Mouse (Mus musculus): Measurements from ENCODE around the gene Prr14l.
"Not testable (repeated sequence)": the region's sequence is repeated elsewhere in the genome, so short reads cannot be mapped to it uniquely, and the experiment has no call there.

The Prr14l gene

DNA sequence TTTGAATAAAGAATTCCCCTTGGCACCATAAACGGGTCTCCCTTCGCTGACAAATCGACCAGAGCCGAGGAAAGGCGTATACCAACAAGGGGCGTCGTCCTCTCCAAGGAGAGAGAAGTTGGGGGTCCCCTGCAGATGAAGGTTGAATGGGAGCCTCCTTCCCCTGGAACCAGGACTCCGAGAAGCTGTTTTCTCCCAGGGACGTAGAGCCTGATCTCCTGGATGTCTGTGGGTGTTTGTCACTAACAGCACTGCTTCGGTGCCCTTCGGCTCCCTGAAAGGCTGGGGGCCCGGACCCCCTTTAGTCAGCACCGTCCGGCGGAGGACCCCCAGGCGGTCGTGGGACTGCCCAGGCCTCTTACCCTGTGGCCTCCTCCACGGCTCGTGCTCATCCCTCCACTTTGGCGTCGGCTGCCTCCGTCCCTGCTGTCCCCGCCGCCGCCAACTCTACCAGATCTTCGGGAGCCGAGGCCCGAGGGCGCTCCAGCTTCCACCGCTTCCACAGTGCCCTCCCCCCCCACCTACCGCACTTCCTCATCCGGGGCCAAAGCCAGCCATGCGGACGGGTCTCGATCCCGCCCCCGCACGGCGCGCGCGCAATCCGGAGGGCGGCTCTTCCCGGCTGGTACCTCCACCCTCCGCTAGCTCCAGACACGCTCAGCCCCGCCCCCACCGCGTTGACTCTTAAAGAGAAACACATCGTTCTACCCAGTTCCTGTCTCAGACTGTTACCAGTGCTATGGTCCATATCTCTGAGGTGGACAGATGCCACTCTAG, at the start of gene Prr14l:
Prr14l (minus strand) TSS at position 526 of the 777 bp plus-strand sequence.
- DNase-seq, result peak; percentile 99

DNA sequence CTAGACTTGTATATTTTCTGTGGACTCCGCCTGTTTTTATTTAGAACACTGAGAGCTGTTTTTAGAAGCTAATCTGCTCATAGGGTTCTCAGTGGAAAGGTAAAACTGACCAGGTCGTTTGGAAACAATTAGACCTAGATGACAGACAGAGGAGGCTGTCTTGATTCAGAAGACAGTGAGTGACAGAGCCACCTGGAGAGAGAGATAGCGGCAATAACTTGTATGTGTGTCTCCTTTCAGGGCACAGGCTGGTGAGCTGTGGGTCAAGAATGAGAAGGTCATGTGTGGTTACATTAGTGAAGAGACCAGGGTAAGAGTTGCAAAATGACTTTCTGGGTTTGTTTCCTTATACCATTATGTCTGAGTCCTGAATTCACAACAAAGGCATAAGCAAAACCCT, 32.7 kb upstream of the Prr14l start:
- no peak for DNase-seq

DNA sequence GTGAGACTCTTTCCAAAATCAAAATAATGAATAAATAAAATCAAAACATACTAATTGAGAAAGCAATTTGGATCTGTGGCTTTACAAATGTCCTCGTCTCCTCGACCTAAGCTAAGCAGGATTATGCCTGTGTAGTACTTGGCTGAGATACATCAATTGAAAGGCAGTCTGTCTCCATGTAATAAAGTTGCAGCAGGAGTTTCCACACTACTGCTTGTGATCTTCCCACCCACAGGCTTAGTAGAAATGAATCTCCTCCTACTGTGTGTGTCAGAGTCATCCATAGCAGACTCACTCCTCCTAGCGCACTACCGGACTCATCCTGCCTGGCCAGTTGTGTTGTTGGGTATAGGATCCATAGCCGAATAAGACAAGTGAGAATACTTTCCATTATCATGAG, 18.3 kb upstream of the Prr14l start:
- no peak for DNase-seq

DNA sequence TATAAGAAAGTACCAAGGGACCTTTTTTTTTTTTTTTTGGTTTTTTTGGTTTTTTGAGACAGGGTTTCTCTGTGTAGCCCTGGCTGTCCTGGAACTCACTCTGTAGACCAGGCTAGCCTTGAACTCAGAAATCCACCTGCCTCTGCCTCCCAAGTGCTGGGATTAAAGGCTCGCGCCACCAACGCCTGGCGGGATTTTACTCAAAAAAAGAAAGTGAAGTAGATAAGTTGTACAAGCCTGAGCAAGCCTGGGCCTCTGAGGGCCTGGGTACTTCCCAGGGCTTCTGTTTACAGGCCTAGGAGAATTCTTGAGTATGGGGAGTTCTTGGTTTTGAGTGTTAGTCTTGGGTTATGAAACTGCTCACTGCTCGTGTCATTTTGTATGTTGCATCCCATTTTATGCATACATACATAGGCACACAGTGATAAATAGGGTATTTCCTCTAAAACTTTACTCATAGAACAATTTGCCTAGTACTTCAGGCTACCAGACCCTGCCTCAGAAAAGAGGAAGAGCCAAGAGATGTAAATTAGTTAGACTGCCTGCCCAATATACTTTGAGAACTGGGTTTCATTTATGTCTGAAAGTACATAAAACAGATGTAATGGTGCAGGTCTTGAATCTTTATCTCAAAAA, 15.5 kb upstream of the Prr14l start:
- no peak for DNase-seq

DNA sequence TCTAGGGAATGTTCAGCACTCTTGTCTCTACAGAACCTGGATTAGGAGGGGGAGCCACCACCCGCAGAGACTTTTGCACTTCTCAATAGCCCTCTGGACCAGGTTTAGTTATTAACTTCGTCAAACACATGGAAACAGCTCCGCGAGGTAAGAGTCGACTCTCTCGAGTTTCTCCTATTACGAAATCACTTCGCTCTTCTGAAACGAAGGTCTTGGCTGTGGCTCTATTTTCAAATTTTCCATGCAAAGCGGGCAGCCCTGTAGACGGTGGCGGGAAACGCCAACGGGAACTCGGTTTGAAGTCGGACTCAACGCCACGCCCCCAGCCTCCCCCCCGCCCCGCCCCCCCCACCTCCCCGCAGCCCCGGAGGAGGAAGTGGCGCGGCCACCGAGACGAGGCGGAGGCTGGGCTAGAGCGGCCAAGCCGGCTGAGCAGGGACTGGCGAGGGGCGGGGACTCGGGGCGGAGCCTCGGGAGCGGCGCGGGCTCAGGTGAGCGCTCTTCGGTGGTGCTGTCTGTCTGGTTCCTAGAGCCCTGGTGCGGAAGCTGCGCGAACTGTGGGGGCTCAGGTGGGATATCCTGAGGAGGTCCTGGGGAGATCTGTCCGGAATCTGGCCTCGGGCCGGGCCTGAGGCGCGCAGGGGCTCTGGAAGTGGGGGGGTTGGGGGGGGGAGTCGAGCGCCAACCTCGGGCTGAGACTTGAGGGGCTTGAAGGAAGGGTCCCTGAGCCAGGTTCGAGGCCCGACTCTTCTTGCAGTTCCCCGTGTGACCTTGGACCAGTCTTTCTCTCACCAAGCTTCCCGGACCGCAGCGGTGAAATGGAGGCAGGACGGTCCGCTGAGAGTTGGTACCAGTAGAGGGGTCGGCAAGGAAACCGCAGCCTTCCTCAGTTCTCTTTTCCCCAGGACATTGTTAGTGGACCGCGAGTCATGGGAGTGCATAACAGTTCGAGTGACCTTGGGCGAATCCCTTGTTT, 9.5 kb upstream of the Prr14l start, which contains the start of gene Depdc5:
Depdc5 (plus strand) TSS at position 449 of the 976 bp plus-strand sequence.
- DNase-seq, result peak; percentile 99

DNA sequence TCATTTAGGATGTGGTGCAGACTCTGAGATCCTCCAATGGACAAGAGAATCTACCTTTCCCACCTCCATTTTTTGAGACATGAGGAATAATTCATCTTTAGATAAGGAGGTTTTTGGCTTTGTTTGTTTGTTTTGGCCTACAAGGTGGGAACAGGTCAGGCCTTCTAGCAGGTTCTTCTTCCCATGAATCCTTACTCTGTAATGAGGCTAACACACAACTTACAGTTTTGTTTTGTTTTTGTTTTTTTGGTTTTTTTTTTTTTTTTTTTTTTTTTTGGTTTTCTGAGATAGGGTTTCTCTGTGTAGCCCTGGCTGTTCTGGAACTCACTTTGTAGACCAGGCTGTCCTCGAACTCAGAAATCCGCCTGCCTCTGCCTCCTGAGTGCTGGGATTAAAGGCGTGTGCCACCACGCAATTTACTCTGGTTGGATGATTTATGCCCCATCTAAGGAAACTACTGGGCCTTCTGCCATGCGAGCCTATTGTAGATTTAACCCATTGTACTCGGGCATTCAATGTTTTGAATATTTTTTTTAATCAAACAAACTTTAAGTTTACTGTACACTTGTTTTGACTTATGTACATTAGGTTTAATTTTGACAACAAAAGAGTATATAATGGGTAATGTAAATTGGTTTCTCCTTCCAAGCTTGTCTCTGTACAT, 8.5 kb upstream of the Prr14l start:
- DNase-seq, result no peak

DNA sequence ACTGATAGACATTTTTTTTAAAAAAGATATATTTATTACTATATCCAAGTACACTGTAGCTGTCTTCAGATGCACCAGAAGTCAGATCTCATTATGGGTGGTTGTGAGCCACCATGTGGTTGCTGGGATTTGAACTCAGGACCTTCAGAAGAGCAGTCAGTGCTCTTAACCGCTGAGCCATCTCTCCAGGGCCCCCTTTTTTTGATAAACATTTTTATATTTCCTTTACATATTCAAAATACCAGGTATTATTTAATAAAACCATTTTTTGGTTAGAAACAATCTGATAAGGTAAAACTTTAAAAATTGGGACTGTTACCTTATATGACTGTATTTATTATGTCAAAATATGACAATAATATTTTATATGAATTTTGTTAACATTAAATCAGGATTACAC, 7.0 kb upstream of the Prr14l start:
- no peak for DNase-seq

DNA sequence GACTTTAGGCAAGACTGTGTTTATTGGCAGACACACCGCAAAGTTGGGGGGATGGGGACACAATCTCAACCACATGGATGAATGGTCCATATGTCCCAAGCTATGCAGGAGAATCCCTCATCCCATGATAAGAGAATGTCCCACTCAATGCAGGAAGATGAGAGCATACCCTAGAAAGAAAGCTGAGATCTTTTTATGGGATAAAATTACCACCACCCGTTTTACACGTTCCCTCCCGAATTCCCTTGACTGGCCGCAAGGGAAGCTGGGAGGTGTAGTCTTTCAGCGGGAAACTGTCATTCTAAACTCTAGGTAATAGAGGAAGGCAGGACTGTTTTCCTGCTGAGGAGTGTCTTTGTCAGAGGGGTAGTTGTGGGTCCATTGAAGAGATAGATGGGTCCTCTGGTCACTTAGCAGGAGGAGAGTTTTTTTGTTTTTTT, 3.7 kb upstream of the Prr14l start:
- peak; percentile 60 for DNase-seq

DNA sequence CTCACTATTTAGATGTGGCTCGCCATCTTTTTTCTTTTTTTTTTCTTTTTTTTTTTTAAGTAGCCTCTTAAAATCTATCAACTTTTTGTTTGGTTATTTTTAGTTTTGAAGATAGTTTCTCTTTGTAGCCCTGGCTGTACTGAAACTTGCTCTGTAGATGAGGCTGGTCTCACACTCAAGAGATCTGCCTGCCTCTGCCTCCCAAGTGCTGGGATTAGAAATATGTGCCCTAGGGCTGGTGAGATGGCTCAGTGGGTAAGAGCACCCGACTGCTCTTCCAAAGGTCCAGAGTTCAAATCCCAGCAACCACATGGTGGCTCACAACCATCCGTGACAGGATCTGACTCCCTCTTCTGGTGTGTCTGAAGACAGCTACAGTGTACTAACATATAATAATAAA, 1.2 kb upstream of the Prr14l start:
- not testable (repeated sequence) for DNase-seq

DNA sequence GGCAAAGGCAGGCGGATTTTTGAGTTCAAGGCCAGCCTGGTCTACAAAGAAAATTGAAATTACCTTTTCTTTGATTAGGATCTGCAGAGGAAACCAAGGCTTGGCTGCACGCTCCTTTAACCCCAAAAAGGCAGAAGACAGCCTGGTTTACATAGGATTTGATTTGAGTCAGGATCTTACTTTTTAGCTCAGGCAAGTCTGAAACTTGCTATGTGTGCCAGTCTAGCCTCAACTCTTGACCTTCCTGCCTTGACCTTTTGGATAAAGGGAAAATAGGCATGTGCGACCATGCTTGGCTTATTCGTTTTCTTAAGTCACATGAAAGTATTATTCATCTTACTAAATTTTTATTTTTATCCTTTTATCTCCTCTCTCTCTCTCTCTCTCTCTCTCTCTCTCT, 762 bp upstream of the Prr14l start:
- peak; percentile 8 for DNase-seq

DNA sequence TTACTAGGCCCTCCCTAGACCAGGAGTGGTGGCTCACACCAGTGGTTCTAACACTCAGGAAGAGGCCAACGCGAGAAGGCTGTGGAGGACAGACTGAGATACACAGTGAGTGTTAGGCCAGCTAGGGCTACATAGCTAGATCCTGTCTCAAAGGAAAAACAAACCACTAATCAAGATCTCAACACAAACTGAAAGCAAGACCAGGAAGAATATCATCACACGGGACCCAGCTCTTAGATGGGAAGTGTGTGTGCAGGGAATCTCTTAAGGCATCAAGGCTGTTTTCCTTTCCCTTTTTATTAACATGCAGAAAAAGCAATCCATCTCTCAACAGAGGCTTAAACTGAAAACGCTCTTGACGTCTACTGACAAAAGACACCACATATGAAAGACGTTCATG, 2.0 kb downstream of the Prr14l start:
- DNase-seq, result no peak

DNA sequence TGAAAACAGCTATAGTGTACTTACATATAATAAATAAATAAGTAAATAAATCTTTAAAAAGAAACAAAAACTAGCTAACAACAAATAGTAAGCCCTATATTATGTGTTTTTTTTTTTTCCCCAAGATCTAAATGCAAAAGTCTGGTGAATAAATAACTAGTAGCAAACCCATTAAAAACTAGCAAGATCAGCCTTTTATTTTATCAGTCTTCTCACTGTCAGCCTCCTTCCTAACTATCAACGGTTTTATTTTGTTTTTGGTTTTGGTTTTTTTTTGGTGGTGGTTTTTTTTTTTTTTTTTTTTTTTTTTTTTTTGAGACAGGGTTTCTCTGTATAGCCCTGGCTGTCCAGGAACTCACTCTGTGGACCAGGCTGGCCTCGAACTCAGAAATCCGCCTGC, 4.5 kb downstream of the Prr14l start:
- DNase-seq, result not testable (repeated sequence)

DNA sequence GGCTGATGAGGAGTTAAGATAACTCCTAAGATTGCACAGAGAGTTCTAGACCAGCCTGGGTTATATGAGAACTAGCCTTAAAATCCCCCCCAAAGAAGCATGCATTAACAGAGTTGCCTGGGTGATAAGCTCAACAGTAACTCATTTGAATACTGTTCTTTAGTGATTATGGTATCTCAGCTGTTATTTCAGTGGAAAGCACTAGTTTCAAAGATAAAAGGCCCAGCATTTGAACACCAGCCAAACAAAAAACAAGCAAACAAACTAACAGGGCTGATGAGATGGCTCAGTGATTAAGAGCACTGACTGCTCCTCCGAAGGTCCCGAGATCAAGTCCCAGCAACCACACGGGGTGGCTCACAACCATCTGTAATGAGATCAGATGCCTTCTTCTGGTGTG, 4.9 kb downstream of the Prr14l start:
- DNase-seq, result no peak

DNA sequence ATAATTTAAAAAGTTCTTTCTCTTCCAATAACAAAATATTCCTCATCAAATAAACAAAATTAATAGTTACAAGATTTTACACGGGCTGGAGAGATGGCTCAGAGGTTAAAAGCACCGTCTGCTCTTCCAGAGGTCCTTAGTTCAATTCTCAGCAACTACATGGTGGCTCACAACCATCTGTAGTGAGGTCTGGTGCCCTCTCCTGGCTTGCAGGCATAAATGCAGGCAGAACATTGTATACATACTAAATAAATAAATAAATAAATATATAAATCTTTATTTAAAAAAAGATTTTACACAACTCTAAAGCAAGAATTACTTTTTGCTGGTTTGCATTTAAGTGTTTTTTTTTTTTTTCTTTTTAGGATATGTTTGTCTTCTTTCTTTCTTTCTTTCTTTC, 14.0 kb downstream of the Prr14l start:
- DNase-seq, result no peak

DNA sequence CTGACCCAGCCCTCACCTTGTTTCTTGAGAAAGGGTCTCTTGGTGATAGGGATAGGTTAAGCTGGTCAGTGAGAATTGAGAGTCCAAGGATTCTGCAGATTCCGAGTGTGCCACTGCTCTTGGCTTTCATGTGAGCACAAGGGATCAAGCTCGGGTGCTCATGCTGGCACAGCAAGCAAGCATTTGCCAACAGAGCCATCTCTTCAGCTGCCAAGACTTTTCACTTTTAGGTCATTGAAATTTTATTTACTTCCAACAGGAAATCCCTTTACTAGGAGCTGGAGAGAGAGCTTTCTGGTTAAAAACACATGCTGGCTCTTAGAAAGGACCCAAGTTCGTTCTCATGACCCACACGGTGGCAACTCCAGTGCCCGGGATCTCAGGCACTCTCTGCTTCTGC, 17.1 kb downstream of the Prr14l start:
- DNase-seq, result no peak

DNA sequence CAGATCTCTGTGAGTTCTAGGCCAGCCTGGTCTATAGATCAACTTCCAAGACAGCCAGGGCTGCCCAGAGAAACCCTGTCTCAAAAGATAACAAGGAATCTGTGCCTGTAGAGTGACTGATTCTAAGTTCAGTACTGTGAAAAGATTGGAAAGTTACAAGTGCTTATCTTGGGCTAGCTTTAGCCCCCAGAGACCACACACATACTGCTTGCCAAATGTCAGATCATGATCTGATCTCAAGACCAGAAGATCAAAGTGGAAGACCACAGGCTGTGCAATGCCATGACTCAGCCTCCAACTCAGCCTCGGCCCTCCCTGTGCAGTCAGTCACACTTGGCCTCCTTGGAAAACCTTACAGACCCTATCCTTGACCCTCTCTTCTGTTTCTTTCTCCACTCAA, 19.6 kb downstream of the Prr14l start:
- DNase-seq, result no peak

DNA sequence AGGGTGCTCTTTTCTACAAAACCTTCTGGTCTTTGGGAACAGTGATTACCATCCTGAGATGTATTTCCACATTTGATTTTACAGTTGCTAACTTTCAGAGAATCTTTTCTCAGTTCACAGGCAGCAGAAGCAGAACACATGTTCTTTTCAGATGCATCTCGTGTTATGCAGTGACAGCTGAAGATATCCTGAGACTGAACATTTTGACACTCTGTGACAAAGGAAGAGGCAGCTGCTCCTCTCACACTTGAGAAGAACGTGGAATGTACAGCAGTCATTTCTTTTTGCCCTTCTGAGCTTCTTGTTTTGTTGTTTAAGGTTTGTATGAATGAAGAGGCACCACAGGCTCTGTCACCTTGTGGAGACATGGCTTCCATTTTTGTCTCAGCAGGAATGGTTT, 24.0 kb downstream of the Prr14l start:
- DNase-seq, result no peak

DNA sequence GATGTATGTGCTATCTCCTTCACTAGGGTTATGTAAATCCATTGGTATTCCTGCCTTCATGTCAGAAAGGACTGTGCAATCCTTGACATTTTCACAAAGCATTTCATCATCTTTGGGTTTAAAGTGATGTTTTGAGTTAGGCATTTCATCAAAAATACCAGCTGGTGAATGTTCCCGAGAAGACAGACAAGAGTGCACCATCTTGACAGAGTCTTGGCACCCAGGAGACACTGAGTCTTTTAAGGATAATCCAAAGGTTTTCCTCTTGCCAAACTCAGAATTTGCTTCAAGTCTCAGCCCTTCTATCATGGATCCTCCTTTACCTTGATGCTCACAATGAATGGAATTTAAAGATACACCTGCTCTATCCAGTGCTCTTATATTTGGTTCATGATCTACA, 25.3 kb downstream of the Prr14l start:
- DNase-seq, result not testable (repeated sequence)

DNA sequence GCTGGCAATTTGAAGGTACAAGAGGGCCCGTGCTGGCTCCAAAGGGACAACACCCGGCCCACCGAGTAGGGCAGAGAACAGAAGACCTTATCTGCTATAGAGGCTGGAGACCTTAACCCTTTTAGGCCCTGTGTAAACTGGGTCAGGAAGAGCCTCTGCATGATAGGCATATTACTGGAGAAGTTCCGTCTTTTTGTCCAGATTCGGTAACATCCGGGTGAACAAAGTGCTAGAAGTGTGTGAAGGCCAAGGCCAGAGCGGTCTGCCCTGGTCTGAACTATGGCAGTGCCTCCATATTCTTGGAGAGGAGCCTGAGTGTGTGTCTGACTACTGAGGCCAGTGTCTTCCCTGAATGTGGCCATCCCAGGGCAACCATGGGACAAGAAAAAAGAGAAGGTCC, 27.0 kb downstream of the Prr14l start, which contains the start of gene Gm20671:
Gm20671 (minus strand) TSS at position 101 of the 400 bp plus-strand sequence.
- no peak for DNase-seq

DNA sequence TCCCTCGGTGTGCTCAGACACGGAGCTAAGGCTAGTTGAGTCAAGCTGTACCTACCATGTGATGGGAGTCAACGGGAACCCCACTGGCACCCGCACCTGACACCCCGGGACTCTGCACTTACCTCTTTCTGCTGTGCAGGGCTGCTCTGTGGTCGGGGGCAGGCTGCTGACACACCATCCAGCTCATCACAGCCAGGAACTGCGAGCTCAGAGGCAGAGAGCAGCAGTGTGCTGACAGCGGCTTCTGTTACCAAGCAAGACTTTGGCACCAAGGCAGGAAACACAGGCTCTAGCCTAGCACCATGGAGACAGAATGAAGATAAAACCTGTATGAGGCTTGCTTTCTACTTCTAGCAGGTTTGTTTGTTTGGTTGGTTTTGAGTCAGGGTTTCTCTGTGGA, 33.6 kb downstream of the Prr14l start:
- DNase-seq, result no peak

DNA sequence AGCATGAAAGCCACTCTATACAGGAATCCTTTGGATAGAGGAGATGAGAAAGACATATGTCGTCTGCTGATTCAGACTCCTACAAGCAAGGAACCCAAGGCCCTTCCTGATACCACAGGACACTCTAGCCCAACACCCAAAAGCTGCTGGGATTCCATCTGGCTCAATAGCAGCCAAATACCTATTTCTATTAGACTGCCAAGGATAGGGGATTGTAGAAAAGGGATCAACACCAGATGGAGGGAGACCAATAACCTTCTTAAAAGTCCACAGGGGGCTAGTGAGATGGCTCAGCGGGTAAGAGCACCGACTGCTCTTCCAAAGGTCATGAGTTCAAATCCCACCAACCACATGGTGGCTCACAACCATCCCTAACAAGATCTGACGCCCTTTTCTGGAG, 38.7 kb downstream of the Prr14l start:
- no peak for DNase-seq

DNA sequence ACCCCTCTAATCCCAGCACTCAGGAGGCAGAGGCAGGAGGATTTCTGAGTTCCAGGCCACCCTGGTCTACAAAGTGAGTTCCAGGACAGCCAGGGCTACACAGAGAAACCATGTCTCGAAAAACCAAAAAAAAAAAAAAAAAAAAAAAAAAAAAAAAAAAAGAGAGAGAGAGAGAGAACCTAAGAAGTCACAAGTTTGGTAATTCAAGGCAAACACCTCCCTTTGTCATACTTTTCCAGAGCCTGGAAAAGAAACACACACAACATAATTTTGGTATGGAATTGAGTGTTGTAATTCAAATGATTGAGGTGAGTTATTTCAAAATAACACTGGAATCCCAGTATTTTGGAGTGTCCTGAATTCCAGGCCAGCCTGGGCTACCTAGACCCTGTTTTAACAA, 67.6 kb downstream of the Prr14l start:
- DNase-seq, result not testable (repeated sequence)
